Mouse (Mus musculus): ENCODE results near the gene St8sia4. TPM values are rescaled to one million over a fixed set of nuclear protein-coding genes. Genes with fewer than 3 reads are reported as not detected.
A peak's percentile ranks its signal among the peaks of the same experiment; 100 is the strongest.

St8sia4 gene
- polyA plus RNA-seq (2014; fragmentation: Nextera tagmentation; extraction: Ambion mirVana), result 12.1 and 15.2 TPM in 2 replicates

GRCm38 (mm10) chr1:95667435-95668252 lies at the start of gene St8sia4:
Gene St8sia4, minus strand, starts transcription at chr1:95667571.
- ATAC-seq (replicated peaks; ENCODE audit: low FRiP score) (peak; percentile 96), DNase-seq (ENCODE audit: low spot score) (peak; percentile 93)
- Histone ChIP-seq H3K27ac (ENCODE audit: low read depth, low read length) (peak within 1 kb of the TSS; percentile 14; the same call in 1 of the 2 replicates), H3K9me3 (ENCODE audit: control insufficient read depth, low read length) (no peaks in the 10 kb centered on the region), H3K27me3 (ENCODE audit: control insufficient read depth, insufficient read depth, low read length) (no peaks in the 10 kb centered on the region), H3K4me2 (ENCODE audit: low read depth, low read length, severe bottlenecking) (peak within 1 kb of the TSS; percentile 76), H3K4me3 (ENCODE audit: low read depth, low read length) (peak within 1 kb of the TSS; percentile 46), H3K4me1 (replicated peaks; ENCODE audit: control insufficient read depth, insufficient read depth, low read length) (no peaks in the 10 kb centered on the region; the same call in 1 of the 2 replicates), H3K36me3 (ENCODE audit: control insufficient read depth, insufficient read depth, low read length) (no peaks in the 10 kb centered on the region), H3K9ac (ENCODE audit: low read length) (peak within 1 kb of the TSS; percentile 63)
- under 1% methylated on average over 52 of the region's 52 CpGs for WGBS

GRCm38 (mm10) chr1:95709181-95709580 lies 41.8 kb upstream of the St8sia4 start:
- no peak overlapping the region for H3K9ac ChIP-seq (ENCODE audit: low read length)
- no peaks in the 10 kb centered on the region for H3K27me3 ChIP-seq (ENCODE audit: control insufficient read depth, insufficient read depth, low read length)
- 77% methylated on average over 3 of the region's 3 CpGs for WGBS
- H3K36me3 ChIP-seq (ENCODE audit: control insufficient read depth, insufficient read depth, low read length), result no peaks in the 10 kb centered on the region
- no peak overlapping the region for H3K4me3 ChIP-seq (ENCODE audit: low read depth, low read length)
- ATAC-seq (replicated peaks; ENCODE audit: low FRiP score) (no peak), DNase-seq (ENCODE audit: low spot score) (no peak)
- no peaks in the 10 kb centered on the region for H3K9me3 ChIP-seq (ENCODE audit: control insufficient read depth, low read length)
- H3K4me1 ChIP-seq (replicated peaks; ENCODE audit: control insufficient read depth, insufficient read depth, low read length), result no peaks in the 10 kb centered on the region
- H3K4me2 ChIP-seq (ENCODE audit: low read depth, low read length, severe bottlenecking), result no peak overlapping the region
- H3K27ac ChIP-seq (ENCODE audit: low read depth, low read length), result no peak overlapping the region

GRCm38 (mm10) chr1:95699903-95700302 lies 32.5 kb upstream of the St8sia4 start:
- DNase-seq (ENCODE audit: low spot score), result no peak
- Histone ChIP-seq H3K4me2 (ENCODE audit: low read depth, low read length, severe bottlenecking) (no peak overlapping the region), H3K4me1 (replicated peaks; ENCODE audit: control insufficient read depth, insufficient read depth, low read length) (no peaks in the 10 kb centered on the region), H3K36me3 (ENCODE audit: control insufficient read depth, insufficient read depth, low read length) (no peaks in the 10 kb centered on the region), H3K9me3 (ENCODE audit: control insufficient read depth, low read length) (no peaks in the 10 kb centered on the region), H3K27ac (ENCODE audit: low read depth, low read length) (no peak overlapping the region), H3K27me3 (ENCODE audit: control insufficient read depth, insufficient read depth, low read length) (no peaks in the 10 kb centered on the region), H3K4me3 (ENCODE audit: low read depth, low read length) (no peak overlapping the region), H3K9ac (ENCODE audit: low read length) (no peak overlapping the region)
- no peak for ATAC-seq (replicated peaks; ENCODE audit: low FRiP score)

DNA sequence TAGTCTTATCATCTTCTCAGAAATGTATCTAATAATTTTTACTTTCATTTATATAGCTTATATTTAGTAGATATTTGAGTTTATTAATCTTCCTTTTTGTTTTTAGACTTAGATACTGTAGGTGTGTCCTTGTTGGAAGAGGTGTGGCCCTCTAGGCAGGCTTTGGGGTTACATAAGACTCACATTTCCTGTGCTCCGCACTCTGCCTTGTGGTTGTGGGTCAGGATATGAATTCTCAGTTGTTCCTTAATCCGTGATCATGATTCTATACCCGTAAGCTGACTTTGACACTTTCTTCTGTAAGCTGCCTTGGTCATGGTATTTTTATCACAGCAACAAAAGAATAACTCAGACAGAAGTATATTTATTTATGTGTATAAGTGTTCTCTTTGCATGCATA lies 6.7 kb upstream of the St8sia4 start:
- WGBS, result 89% methylated on average over 3 of the region's 3 CpGs
- no peak overlapping the region for H3K4me2 ChIP-seq (ENCODE audit: low read depth, low read length, severe bottlenecking)
- H3K27ac ChIP-seq (ENCODE audit: low read depth, low read length), result no peak overlapping the region
- DNase-seq (ENCODE audit: low spot score) (no peak), ATAC-seq (replicated peaks; ENCODE audit: low FRiP score) (no peak)
- no peak overlapping the region for H3K9ac ChIP-seq (ENCODE audit: low read length)
- no peak overlapping the region for H3K4me3 ChIP-seq (ENCODE audit: low read depth, low read length)
- no peaks in the 10 kb centered on the region for H3K36me3 ChIP-seq (ENCODE audit: control insufficient read depth, insufficient read depth, low read length)
- H3K27me3 ChIP-seq (ENCODE audit: control insufficient read depth, insufficient read depth, low read length), result no peaks in the 10 kb centered on the region
- H3K4me1 ChIP-seq (replicated peaks; ENCODE audit: control insufficient read depth, insufficient read depth, low read length), result no peaks in the 10 kb centered on the region
- no peaks in the 10 kb centered on the region for H3K9me3 ChIP-seq (ENCODE audit: control insufficient read depth, low read length)

DNA sequence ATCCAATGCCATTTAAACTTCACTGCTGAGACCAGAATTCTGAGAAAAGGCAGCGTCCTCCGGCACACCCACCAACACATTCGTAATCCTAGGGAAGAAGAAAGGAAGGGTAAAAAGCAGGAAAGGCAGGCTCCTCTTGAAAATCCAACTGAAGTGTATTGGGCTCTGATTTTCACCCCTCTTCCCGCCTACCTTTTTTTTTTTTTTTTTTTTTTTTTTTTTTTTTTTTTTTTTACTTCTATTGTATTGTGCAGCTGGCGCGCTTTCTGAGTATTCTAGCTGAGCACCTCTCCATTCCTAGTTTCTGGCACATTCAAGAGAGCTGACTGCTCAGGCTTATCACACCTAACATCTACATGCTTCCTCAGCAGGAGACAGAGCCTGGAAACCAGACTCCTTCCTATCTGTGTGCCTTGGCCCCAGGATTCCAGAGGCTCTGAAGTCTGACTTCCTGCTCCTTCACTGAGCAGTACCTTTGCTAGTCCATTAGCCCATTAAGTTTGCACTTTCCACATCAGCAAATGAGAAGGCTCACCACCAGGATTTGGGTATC lies 958 bp upstream of the St8sia4 start:
- H3K27ac ChIP-seq (ENCODE audit: low read depth, low read length), result no peak overlapping the region
- H3K27me3 ChIP-seq (ENCODE audit: control insufficient read depth, insufficient read depth, low read length), result no peaks in the 10 kb centered on the region
- H3K4me1 ChIP-seq (replicated peaks; ENCODE audit: control insufficient read depth, insufficient read depth, low read length), result no peaks in the 10 kb centered on the region; the same call in 1 of the 2 replicates
- H3K4me2 ChIP-seq (ENCODE audit: low read depth, low read length, severe bottlenecking), result peak overlapping the region; percentile 76
- H3K36me3 ChIP-seq (ENCODE audit: control insufficient read depth, insufficient read depth, low read length), result no peaks in the 10 kb centered on the region
- DNase-seq (ENCODE audit: low spot score) (peak; percentile 49), ATAC-seq (replicated peaks; ENCODE audit: low FRiP score) (no peak)
- 3% methylated on average over 6 of the region's 6 CpGs for WGBS
- H3K9ac ChIP-seq (ENCODE audit: low read length), result peak overlapping the region; percentile 52
- no peaks in the 10 kb centered on the region for H3K9me3 ChIP-seq (ENCODE audit: control insufficient read depth, low read length)
- H3K4me3 ChIP-seq (ENCODE audit: low read depth, low read length), result peak overlapping the region; percentile 46

- Histone ChIP-seq H3K9ac (ENCODE audit: low read length) (peak overlapping the region; percentile 63), H3K9me3 (ENCODE audit: control insufficient read depth, low read length) (no peaks in the 10 kb centered on the region), H3K4me1 (replicated peaks; ENCODE audit: control insufficient read depth, insufficient read depth, low read length) (no peaks in the 10 kb centered on the region; the same call in 1 of the 2 replicates), H3K36me3 (ENCODE audit: control insufficient read depth, insufficient read depth, low read length) (no peaks in the 10 kb centered on the region), H3K4me3 (ENCODE audit: low read depth, low read length) (peak overlapping the region; percentile 46), H3K27me3 (ENCODE audit: control insufficient read depth, insufficient read depth, low read length) (no peaks in the 10 kb centered on the region), H3K4me2 (ENCODE audit: low read depth, low read length, severe bottlenecking) (peak overlapping the region; percentile 76), H3K27ac (ENCODE audit: low read depth, low read length) (peak overlapping the region; percentile 14; the same call in 1 of the 2 replicates)
- ATAC-seq (replicated peaks; ENCODE audit: low FRiP score) (peak; percentile 11; the same call in 1 of the 2 replicates), DNase-seq (ENCODE audit: low spot score) (no peak)
- 1% methylated on average over 14 of the region's 14 CpGs for WGBS
Observed at GRCm38 (mm10) chr1:95666541-95667320, 640 bp downstream of the St8sia4 start.

DNA sequence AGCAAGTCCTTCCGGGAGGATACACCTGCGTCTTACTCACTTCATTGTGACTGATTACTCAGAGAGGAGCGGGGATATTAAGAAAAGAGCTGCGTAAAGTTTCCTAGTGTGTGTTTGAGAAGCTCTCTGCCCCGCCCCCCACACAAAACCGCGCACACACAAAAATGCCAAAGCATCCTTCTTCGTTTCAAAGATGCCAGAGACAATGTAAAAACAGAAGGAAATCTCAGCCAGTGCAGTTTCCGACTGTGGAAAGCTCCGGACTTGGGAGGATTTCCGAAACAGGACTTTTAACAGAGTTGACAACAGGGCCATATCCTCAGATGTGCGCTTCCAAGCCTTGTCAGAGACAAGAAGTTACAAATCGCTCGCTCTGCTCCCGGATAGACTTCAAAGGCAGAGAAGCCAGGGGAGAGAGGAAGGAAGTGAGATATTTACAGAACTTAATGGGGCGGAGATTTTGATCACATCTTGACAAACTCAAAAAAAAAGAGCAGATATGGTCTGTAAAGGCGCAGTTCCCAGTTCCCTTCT lies 1.4 kb downstream of the St8sia4 start:
- Histone ChIP-seq H3K4me2 (ENCODE audit: low read depth, low read length, severe bottlenecking) (peak overlapping the region; percentile 76), H3K27ac (ENCODE audit: low read depth, low read length) (no peak overlapping the region), H3K4me1 (replicated peaks; ENCODE audit: control insufficient read depth, insufficient read depth, low read length) (no peaks in the 10 kb centered on the region; the same call in 1 of the 2 replicates), H3K9ac (ENCODE audit: low read length) (peak overlapping the region; percentile 63), H3K27me3 (ENCODE audit: control insufficient read depth, insufficient read depth, low read length) (no peaks in the 10 kb centered on the region), H3K4me3 (ENCODE audit: low read depth, low read length) (peak overlapping the region; percentile 46), H3K36me3 (ENCODE audit: control insufficient read depth, insufficient read depth, low read length) (no peaks in the 10 kb centered on the region), H3K9me3 (ENCODE audit: control insufficient read depth, low read length) (no peaks in the 10 kb centered on the region)
- DNase-seq (ENCODE audit: low spot score), result peak; percentile 52
- WGBS, result 3% methylated on average over 17 of the region's 17 CpGs
- ATAC-seq (replicated peaks; ENCODE audit: low FRiP score), result no peak
